Mouse (Mus musculus) kidney, embryonic 15.5 days (tissue): ENCODE measurements around the gene Zfp758. TPM values are rescaled to one million over a fixed set of nuclear protein-coding genes. Genes with fewer than 3 reads are reported as not detected.
"Not testable (repeated sequence)": the region's sequence is repeated elsewhere in the genome, so short reads cannot be mapped to it uniquely, and the experiment has no call there.

Source experiments
- ATAC-seq: fragments of 200-750 bp; cut with Nextera tagmentation; replicated peaks from 2 replicates; pipeline ENCODE4 v1.8.0; 2017; ENCODE audit warnings: moderate TSS enrichment; ENCODE audit not compliant: low FRiP score
- H3K27ac ChIP-seq: fragments of 300-500 bp; sonication (generic); 2 replicates; pipeline ENCODE4 v1.5.1; 2015; ENCODE audit warnings: mild to moderate bottlenecking, inconsistent platforms
- H3K27me3 ChIP-seq: fragments of 300-500 bp; sonication (generic); 2 replicates; pipeline ENCODE4 v1.6.1; 2015; ENCODE audit warnings: inconsistent platforms
- H3K36me3 ChIP-seq: fragments of 300-500 bp; sonication (generic); 2 replicates; pipeline ENCODE4 v1.6.1; 2015; ENCODE audit warnings: inconsistent platforms
- H3K4me1 ChIP-seq: fragments of 300-500 bp; sonication (generic); 2 replicates; pipeline ENCODE4 v1.6.1; 2015; ENCODE audit warnings: inconsistent platforms
- H3K4me2 ChIP-seq: fragments of 300-500 bp; sonication (generic); 2 replicates; pipeline ENCODE4 v1.6.1; 2015; ENCODE audit warnings: moderate library complexity, mild to moderate bottlenecking, inconsistent platforms
- H3K4me3 ChIP-seq: fragments of 300-500 bp; sonication (generic); replicated peaks from 2 replicates; pipeline ENCODE4 v1.5.1; 2015; ENCODE audit warnings: mild to moderate bottlenecking, inconsistent platforms
- H3K9ac ChIP-seq: fragments of 300-500 bp; sonication (generic); 2 replicates; pipeline ENCODE4 v1.6.1; 2015; ENCODE audit warnings: mild to moderate bottlenecking, inconsistent platforms
- H3K9me3 ChIP-seq: fragments of 300-500 bp; sonication (generic); replicated peaks from 2 replicates; pipeline ENCODE4 v1.6.1; 2016; ENCODE audit warnings: inconsistent platforms
- WGBS: fragments of 180-500 bp; shearing (Covaris S2); methylation state at CpG from one replicate; pipeline ENCODE4 v1.1.7; 2015; ENCODE audit warnings: mixed read lengths; 5-methylcytosine and 5-hydroxymethylcytosine counted together
- polyA plus RNA-seq: library from polyadenylated mRNA; unstranded; fragments of >200 nt; fragmentation: Nextera tagmentation; extraction: Ambion mirVana; gene quantifications from 2 replicates; pipeline ENCODE4 v1.2.1, GENCODE M21; 2015

Gene Zfp758
- 7.9 and 8.8 TPM in 2 replicates for polyA plus RNA-seq

DNA sequence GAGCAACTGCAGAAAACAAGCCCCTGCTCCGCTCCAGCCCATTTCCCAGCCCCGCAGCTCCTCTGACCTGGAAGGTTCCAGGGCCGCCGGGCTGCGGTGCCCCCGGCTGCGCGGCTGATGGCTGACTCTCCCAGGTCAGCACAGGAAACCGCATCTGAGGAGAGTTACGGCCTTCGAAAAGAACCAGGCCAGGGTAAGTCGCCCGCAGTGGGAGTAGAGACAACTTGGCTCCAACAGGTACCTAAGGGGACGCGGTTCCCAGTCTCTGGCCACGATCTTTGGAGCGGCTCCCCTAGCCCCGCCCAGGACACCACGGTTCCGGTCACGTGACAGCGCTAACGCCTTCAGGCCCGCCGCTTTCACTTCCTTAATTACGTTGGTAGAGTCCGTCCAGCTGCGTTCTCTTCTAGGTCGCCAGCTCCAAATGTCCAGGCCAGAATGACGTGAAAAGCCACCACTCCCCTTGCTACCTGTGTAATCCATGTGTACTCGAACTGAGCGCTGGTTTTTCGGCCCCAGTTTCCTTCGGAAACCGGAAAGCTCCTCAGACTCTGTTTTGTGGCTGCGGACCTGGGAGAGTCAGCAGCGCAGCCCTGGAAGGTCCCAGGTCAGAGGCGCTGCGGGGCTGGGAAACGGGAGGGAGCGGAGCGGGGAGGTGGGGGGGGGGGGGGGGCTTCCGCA lies at the start of gene Zfp758, which contains the start of gene Zfp944:
Gene Zfp758 (plus strand): TSS at position 353 of the 681 bp plus-strand sequence.
Gene Zfp944 (minus strand): TSS at position 300 of the 681 bp plus-strand sequence.
- Histone ChIP-seq H3K4me3 (peak within 1 kb of the TSS; percentile 59), H3K36me3 (peaks cover 11% of the 10 kb centered on the region), H3K4me1 (peaks cover 14% of the 10 kb centered on the region), H3K4me2 (peak within 1 kb of the TSS; percentile 61), H3K9ac (peak within 1 kb of the TSS; percentile 59), H3K27ac (peak within 1 kb of the TSS; percentile 89)
- H3K27me3 ChIP-seq, H3K9me3 ChIP-seq: not testable (repeated sequence)
- 1% methylated on average over 30 of the region's 43 CpGs for WGBS
- peak; percentile 99 for ATAC-seq

DNA sequence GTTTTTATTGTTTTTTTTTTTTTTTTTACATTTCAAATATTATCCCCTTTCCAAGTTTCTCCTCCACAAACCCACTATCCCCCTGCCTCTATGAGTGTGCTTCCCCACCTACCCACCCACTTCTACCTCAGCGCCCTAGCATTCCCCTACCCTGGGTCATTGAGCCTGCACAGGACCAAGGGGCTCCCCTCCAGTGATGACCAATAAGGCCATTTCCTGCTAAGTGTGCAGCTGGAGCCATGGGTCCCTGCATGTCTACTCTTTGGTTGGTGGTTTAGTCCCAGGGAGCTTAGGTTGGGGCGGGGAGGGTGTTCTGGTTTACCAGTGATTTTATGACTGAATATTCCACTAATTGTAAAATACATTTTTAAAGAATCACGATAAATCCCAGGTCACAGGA lies 47.0 kb upstream of the Zfp758 start:
- Histone ChIP-seq H3K9ac (peak overlapping the region; percentile 61), H3K4me3 (peak overlapping the region; percentile 68), H3K27ac (peak overlapping the region; percentile 88), H3K4me2 (peak overlapping the region; percentile 56)
- H3K36me3 ChIP-seq, H3K27me3 ChIP-seq, H3K4me1 ChIP-seq, H3K9me3 ChIP-seq: not testable (repeated sequence)
- ATAC-seq, result peak; percentile 81
- WGBS, result 0% methylated on average over 3 of the region's 3 CpGs

DNA sequence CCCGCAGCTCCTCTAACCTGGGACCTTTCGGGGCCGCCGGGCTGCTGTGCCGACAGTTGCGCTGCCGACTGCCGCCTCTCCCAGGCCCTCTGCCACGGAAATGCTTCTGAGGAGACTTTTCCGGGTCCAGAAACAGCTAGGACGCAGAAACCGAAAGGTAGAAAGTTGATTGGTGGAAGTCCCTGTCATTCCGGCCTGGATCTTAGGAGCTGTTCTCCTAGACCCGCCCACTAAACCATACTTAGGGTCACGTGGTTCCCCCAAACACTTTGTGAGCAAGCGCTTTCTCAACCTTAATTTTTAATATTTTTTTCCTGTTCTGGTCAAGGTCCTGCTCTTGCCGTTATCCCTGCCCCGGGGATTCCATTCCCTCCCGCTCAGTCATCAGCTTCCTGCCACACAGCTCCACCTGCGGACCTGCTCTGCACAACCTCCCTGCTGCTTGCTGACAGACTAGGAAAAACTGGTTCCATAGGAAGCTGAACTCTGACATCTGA lies 46.5 kb upstream of the Zfp758 start, which contains the start of gene CT030661.1:
Gene CT030661.1 (minus strand): TSS at position 108 of the 497 bp plus-strand sequence.
- Histone ChIP-seq H3K4me3 (peak within 1 kb of the TSS; percentile 68), H3K27ac (peak within 1 kb of the TSS; percentile 88), H3K4me2 (peak within 1 kb of the TSS; percentile 56), H3K9ac (peak within 1 kb of the TSS; percentile 61)
- not testable (repeated sequence) for H3K27me3 ChIP-seq, H3K4me1 ChIP-seq, H3K9me3 ChIP-seq, H3K36me3 ChIP-seq
- under 1% methylated on average over 20 of the region's 20 CpGs for WGBS
- ATAC-seq, result peak; percentile 100

DNA sequence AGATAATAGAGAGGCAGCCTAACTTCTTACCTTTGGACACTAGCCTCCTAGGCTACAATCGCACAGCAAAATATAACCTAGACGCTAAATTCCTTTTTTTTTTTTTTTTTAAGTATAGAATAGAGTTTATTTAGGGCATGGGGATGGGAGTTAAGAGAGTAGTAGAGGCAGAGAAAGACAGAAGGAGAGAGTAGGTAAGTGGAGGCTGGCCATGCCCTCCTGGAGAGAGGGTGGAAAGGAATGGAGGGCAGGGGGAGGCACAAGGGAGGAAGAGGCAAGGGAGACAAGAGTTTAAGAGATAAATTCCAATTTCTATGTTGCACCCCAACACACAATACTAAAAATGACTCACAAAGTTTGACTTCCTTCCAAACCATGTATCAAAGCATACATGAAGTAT lies 46.0 kb upstream of the Zfp758 start:
- WGBS, result 5% methylated on average over 2 of the region's 2 CpGs
- H3K4me3 ChIP-seq, result peak overlapping the region; percentile 68
- peak overlapping the region; percentile 61 for H3K9ac ChIP-seq
- not testable (repeated sequence) for H3K9me3 ChIP-seq, H3K36me3 ChIP-seq, H3K4me1 ChIP-seq, H3K27me3 ChIP-seq, H3K27ac ChIP-seq, ATAC-seq
- peak overlapping the region; percentile 56 for H3K4me2 ChIP-seq

DNA sequence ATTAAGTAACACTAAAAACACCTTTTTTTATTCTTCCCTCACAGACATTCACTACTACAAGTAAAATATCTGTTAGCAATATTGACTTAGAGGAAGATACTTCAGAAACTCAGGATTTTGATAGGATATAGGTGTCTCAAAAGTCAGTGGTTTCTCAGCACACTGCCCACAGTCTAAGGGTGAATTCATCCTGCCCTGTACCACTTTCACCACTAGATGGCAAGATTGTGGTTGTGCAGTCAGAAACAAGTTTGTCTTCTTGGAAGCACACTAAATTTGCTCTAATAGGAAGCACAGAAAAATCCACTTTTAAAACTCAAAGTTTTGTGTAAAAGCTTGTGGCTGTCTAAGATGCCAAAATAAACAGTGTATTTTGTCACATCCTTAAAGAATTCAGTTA lies 8.5 kb upstream of the Zfp758 start:
- H3K4me1 ChIP-seq, result no peaks in the 10 kb centered on the region
- H3K4me2 ChIP-seq, result no peak overlapping the region
- H3K27ac ChIP-seq, result no peak overlapping the region
- no peak overlapping the region for H3K4me3 ChIP-seq
- peaks cover 14% of the 10 kb centered on the region; the same call in 1 of the 2 replicates for H3K36me3 ChIP-seq
- no peaks in the 10 kb centered on the region for H3K9me3 ChIP-seq
- no peak overlapping the region for H3K9ac ChIP-seq
- 0 out of 2 replicates have a peak, but pooled peaks have one; percentile 25 for ATAC-seq
- no peaks in the 10 kb centered on the region for H3K27me3 ChIP-seq

DNA sequence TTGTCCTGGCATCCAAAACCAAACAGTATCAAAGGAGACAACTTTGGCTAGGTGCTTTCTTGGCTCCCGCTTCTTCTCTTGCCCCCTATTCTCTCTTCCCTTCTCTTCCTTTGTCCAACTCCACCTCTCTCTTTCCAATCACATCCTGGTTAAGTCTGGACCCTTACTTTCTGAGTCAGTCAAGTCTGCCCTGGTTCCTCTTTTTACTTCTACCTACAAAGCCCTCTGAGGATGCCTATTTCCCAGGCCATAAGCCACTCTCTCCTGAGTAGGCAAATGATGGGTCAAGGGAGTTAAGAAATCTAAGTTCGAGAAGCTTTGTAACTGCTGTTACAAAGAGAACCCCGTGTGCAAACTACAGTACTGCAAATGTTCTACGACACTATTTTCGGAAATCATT lies 681 bp upstream of the Zfp758 start:
- Histone ChIP-seq H3K27ac (peak overlapping the region; percentile 51; the same call in 1 of the 2 replicates), H3K9me3 (0 out of 2 replicates have a peak, but pooled peaks cover 5% of the 10 kb centered on the region), H3K4me2 (peak overlapping the region; percentile 61), H3K27me3 (no peaks in the 10 kb centered on the region), H3K4me3 (peak overlapping the region; percentile 59), H3K36me3 (peaks cover 11% of the 10 kb centered on the region), H3K4me1 (peaks cover 14% of the 10 kb centered on the region), H3K9ac (peak overlapping the region; percentile 52)
- WGBS, result 27% methylated on average over 5 of the region's 5 CpGs
- ATAC-seq, result peak; percentile 15

DNA sequence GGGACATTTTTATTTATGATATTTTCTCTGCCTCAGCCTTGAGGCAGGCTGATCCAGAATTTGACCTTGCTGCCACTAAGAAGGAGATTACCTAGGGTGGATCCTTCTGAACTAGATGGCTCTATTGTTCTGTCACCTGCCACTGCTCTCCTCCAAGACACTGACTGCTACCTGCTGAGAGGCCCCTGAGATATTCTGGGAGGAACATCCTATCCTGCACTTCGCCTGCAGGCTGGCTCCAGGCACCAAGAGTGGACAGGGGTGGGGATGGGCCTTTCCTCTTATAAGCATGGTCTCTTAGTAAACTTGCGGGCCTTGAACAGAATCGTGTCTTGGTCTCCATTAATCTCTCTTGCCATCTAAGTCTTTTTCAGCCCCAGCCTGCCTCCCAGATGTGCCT lies 2.6 kb downstream of the Zfp758 start:
- Histone ChIP-seq H3K27ac (no peak overlapping the region), H3K4me3 (no peak overlapping the region), H3K9me3 (peaks cover 7% of the 10 kb centered on the region; the same call in 1 of the 2 replicates), H3K9ac (no peak overlapping the region), H3K4me2 (no peak overlapping the region), H3K27me3 (no peaks in the 10 kb centered on the region), H3K4me1 (peaks cover 14% of the 10 kb centered on the region), H3K36me3 (peaks cover 12% of the 10 kb centered on the region)
- WGBS, result 95% methylated on average over 3 of the region's 3 CpGs
- no peak for ATAC-seq

DNA sequence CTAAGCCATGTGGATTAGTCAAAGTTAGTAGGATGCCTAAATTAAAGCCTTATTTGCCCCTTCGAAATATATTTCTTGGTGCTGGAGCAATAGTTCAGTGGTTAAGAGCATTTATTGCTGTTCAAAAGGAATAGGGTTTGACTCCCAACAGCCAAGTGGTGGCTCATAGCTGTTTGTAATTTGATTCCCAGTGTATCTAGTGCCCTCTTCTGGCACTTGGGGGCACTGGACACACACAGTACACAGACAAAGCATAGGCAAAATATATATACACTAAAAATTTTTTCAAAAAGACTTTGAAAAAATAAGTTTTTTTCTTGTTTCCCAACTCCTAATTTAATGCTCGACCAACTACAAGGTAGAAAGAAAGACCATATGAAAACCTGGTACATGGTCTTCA lies 49.5 kb downstream of the Zfp758 start:
- Histone ChIP-seq H3K4me2 (no peak overlapping the region), H3K9ac (no peak overlapping the region), H3K36me3 (no peaks in the 10 kb centered on the region), H3K9me3 (no peaks in the 10 kb centered on the region), H3K4me3 (no peak overlapping the region), H3K4me1 (no peaks in the 10 kb centered on the region), H3K27ac (no peak overlapping the region), H3K27me3 (no peaks in the 10 kb centered on the region)
- 80% methylated on average over 2 of the region's 2 CpGs for WGBS
- no peak for ATAC-seq

DNA sequence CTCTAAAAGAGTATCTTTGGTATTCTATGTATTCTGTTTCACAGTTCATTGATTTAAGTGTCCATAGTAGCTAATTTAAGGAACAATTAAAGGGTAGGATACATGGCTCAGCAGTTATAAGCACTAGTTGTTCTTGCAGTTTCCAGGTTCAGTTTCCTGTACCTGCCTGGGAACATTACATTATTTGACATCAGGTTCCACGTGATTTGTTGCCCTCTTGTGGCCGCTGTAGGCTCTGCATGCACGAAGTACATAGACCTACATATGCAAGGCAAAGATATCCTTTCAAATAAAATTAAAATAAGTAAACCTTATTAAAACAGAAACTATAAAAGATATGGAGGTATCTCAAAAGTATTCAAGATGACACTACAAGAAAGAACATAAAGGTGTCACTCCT lies 56.3 kb downstream of the Zfp758 start:
- under 1% methylated on average over 3 of the region's 3 CpGs for WGBS
- no peaks in the 10 kb centered on the region for H3K9me3 ChIP-seq
- peak; percentile 52; the same call in 1 of the 2 replicates for ATAC-seq
- no peak overlapping the region for H3K4me2 ChIP-seq
- 0 out of 2 replicates have a peak, but pooled peaks cover 4% of the 10 kb centered on the region for H3K27me3 ChIP-seq
- no peak overlapping the region for H3K27ac ChIP-seq
- no peak overlapping the region for H3K4me3 ChIP-seq
- H3K9ac ChIP-seq, result no peak overlapping the region
- H3K4me1 ChIP-seq, result no peaks in the 10 kb centered on the region
- no peaks in the 10 kb centered on the region for H3K36me3 ChIP-seq

DNA sequence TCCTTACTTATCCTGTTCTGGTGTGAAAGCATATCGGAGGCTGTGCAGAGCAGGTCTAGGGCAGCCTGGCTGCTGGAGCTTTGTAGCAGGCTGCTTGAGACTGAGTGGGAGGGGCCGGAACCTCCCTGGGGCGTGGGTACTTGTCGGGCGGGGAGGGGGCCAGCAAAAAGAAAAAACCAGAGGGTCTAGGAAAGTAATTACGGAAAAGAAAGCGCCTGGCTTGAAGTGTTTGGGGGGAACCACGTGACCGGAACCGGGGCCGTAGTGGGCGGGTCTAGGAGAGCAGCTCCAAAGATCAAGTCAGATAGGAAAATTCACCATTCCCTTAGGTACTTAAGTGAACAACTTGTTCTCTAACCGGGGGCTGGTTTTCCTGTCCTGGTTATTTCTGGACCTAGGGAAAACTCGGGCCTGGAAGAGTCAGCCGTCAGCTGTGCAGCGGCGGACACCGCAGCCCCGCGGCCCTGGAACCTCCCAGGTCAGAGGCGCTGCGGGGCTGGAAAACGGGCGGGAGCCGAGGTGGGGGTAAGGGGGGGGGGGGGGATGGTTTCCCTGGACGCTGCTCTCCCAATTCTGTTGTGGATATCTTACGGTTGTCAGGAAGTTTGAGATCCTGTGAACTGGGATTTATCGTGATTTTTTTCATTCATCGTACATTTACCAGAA lies 62.8 kb downstream of the Zfp758 start, which contains the start of gene Zfp946:
Gene Zfp946 (plus strand): TSS at position 271 of the 666 bp plus-strand sequence.
- ATAC-seq, result peak; percentile 99
- Histone ChIP-seq H3K4me1 (peaks cover 6% of the 10 kb centered on the region), H3K27me3 (0 out of 2 replicates have a peak, but pooled peaks cover 4% of the 10 kb centered on the region), H3K4me3 (peak within 1 kb of the TSS; percentile 70), H3K9me3 (no peaks in the 10 kb centered on the region), H3K9ac (peak within 1 kb of the TSS; percentile 65), H3K36me3 (no peaks in the 10 kb centered on the region), H3K4me2 (peak within 1 kb of the TSS; percentile 70), H3K27ac (peak within 1 kb of the TSS; percentile 95)
- under 1% methylated on average over 29 of the region's 29 CpGs for WGBS

DNA sequence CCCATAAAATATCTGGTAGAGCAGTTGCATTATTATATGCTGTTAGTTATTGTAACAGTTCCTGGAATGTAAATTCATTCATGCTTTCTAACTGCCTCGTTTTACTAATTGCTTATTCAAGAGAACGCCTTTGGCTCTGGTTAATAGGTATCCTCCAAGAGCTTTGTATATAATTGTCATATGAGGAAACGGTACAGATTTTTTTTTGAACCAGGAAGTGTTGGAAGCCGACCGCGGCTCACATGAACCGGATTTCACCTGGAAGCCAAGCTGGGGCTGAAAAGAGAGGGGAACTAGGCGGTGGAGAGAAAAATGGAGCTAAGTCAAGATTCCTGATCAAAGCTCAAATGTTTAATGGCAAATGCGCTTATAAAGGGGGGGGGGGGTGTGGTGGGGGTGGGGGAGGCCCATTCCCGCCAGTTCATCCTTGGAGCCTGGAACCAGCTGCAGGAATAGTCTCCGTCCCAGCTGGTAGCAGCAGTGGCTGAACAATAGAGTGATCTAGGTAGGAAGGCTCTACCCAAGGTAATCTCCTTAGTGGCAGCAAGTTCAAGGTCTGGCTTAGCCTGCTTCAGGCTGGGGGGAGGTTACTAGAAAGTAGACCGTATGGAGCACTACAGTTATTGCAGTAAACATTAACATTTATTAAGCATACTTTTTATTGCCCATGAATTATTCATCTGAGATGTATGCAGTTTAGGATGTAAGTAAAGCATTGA lies 63.5 kb downstream of the Zfp758 start:
- 4% methylated on average over 12 of the region's 12 CpGs for WGBS
- H3K27ac ChIP-seq, result peak overlapping the region; percentile 95
- H3K4me1 ChIP-seq, result peaks cover 6% of the 10 kb centered on the region
- H3K36me3 ChIP-seq, result no peaks in the 10 kb centered on the region
- no peaks in the 10 kb centered on the region for H3K9me3 ChIP-seq
- H3K4me3 ChIP-seq, result peak overlapping the region; percentile 70
- H3K9ac ChIP-seq, result peak overlapping the region; percentile 65
- H3K4me2 ChIP-seq, result peak overlapping the region; percentile 70
- 0 out of 2 replicates have a peak, but pooled peaks cover 4% of the 10 kb centered on the region for H3K27me3 ChIP-seq
- ATAC-seq, result peak; percentile 5
